8 mouse cellular contexts compared by ENCODE assay signal in genomic region chr4:106529375-106530112, GRCm38 (mm10). TPM values are rescaled to one million over a fixed set of nuclear protein-coding genes. Genes with fewer than 3 reads are reported as not detected.
A peak's percentile ranks its signal among the peaks of the same experiment; 100 is the strongest.
DNase-seq lines count a peak whose midpoint lies in the region; ATAC-seq lines count a peak whose summit lies in the region.

No protein-coding gene starts in this region.

- H3K27me3 ChIP-seq in hindbrain, embryonic 16.5 days (replicated peaks; ENCODE audit: control insufficient read depth, insufficient read depth, low read length) = no peaks in the 10 kb centered on the region

- no peaks in the 10 kb centered on the region for H3K9me3 ChIP-seq in hindbrain, embryonic 16.5 days (ENCODE audit: control insufficient read depth, low read length)

- H3K4me2 ChIP-seq in hindbrain, embryonic 16.5 days (ENCODE audit: low read length) = peak overlapping the region; percentile 54

- peak overlapping the region; percentile 25 for H3K4me3 ChIP-seq in hindbrain, embryonic 16.5 days (ENCODE audit: low read length)

- peak; percentile 96 for DNase-seq in ZHBTc4 (ENCODE audit: low read depth, low spot score)
- DNase-seq in cerebellum, postnatal 4 days (ENCODE audit: low spot score in 2 of 2) = peak; percentile 90 to 93
- DNase-seq in gastrocnemius, adult 18-20 months (ENCODE audit: low spot score) = peak; percentile 89
- peak; percentile 90 for DNase-seq in left cerebral cortex, adult 11 months (ENCODE audit: low spot score)
- DNase-seq in lung, postnatal 36 days = peak; percentile 95
- DNase-seq in retina, postnatal 1 day = peak; percentile 95
- DNase-seq in thymus, postnatal 4 days = peak; percentile 96

- 11% methylated on average over 16 of the region's 17 CpGs for WGBS in hindbrain, embryonic 16.5 days

- 0 out of 2 replicates have a peak overlapping the region, but pooled peaks have one; percentile 20 for H3K9ac ChIP-seq in hindbrain, embryonic 16.5 days (ENCODE audit: low read depth, low read length)

- H3K36me3 ChIP-seq in hindbrain, embryonic 16.5 days (ENCODE audit: control insufficient read depth, insufficient read depth, low read length) = no peaks in the 10 kb centered on the region

- peak; percentile 94 for ATAC-seq in hindbrain, embryonic 16.5 days

- peak overlapping the region; percentile 25; the same call in 1 of the 2 replicates for H3K27ac ChIP-seq in hindbrain, embryonic 16.5 days (ENCODE audit: low read depth, low read length)

- H3K4me1 ChIP-seq in hindbrain, embryonic 16.5 days (ENCODE audit: control insufficient read depth, insufficient read depth, low read depth, low read length) = peaks cover 3% of the 10 kb centered on the region

RNA-seq across cellular contexts. Expression of gene Dhcr24, which starts 31.3 kb away (rescaled TPM):
- total RNA-seq in gastrocnemius, adult 18-20 months (2021) = 1 to 10 TPM; 3.3 to 3.4 TPM
- 4.0 and 5.3 TPM in 2 replicates for polyA plus RNA-seq in hindbrain, embryonic 16.5 days (2015; fragmentation: Nextera tagmentation; extraction: Ambion mirVana)

RNA-seq across cellular contexts. Expression of gene Bsnd, which starts 37.5 kb away (rescaled TPM):
- total RNA-seq in gastrocnemius, adult 18-20 months (2021) = not detected
- polyA plus RNA-seq in hindbrain, embryonic 16.5 days (2015; fragmentation: Nextera tagmentation; extraction: Ambion mirVana) = not detected in 2 replicates

Comparison
In these comparisons a context has a peak if more than half of its experiments do, and no peak if none do; other contexts are left out.
1. Peak in every context shown above with its lines: DNase-seq, ATAC-seq, H3K4me3 ChIP-seq and H3K27ac ChIP-seq.